Mouse (Mus musculus): Measurements from ENCODE around the gene Cnr2. TPM values are rescaled to one million over a fixed set of nuclear protein-coding genes. Genes with fewer than 3 reads are reported as not detected.

Cnr2 gene
- polyA plus RNA-seq, 1 experiment from 2014 or later: 0.38 TPM

- WGBS: 74% methylated on average over 10 of the region's 10 CpGs
- H3K4me3 ChIP-seq (ENCODE audit: low read depth, low read length): no peak overlapping the region
- no peaks in the 10 kb centered on the region for H3K9me3 ChIP-seq (ENCODE audit: control insufficient read depth, low read depth, low read length)
- peak overlapping the region; percentile 49; the same call in 1 of the 2 replicates for H3K9ac ChIP-seq (replicated peaks; ENCODE audit: low read depth, low read length)
- H3K4me2 ChIP-seq (replicated peaks; ENCODE audit: low read depth, low read length): peak overlapping the region; percentile 65
- peaks cover 41% of the 10 kb centered on the region for H3K4me1 ChIP-seq (ENCODE audit: control insufficient read depth, insufficient read depth, low read length)
- no peaks in the 10 kb centered on the region for H3K27me3 ChIP-seq (ENCODE audit: control insufficient read depth, insufficient read depth, low read length)
- ATAC-seq (ENCODE audit: insufficient number of reproducible peaks, insufficient read depth, low FRiP score, low read depth): no peak
- peak overlapping the region; percentile 100 for H3K27ac ChIP-seq (ENCODE audit: low read length)
- H3K36me3 ChIP-seq (ENCODE audit: control insufficient read depth, insufficient read depth, low read length): peaks cover 16% of the 10 kb centered on the region
These were observed 20.3 kb upstream of the Cnr2 start for GRCm38 (mm10) chr4:135874564-135875535.

- Histone ChIP-seq H3K9me3 (ENCODE audit: control insufficient read depth, low read depth, low read length) (no peaks in the 10 kb centered on the region), H3K27me3 (ENCODE audit: control insufficient read depth, insufficient read depth, low read length) (no peaks in the 10 kb centered on the region), H3K36me3 (ENCODE audit: control insufficient read depth, insufficient read depth, low read length) (peaks cover 14% of the 10 kb centered on the region), H3K4me3 (ENCODE audit: low read depth, low read length) (no peak overlapping the region), H3K4me1 (ENCODE audit: control insufficient read depth, insufficient read depth, low read length) (peaks cover 39% of the 10 kb centered on the region), H3K4me2 (replicated peaks; ENCODE audit: low read depth, low read length) (no peak overlapping the region), H3K9ac (replicated peaks; ENCODE audit: low read depth, low read length) (no peak overlapping the region), H3K27ac (ENCODE audit: low read length) (peak overlapping the region; percentile 50; the same call in 1 of the 2 replicates)
- no peak for ATAC-seq (ENCODE audit: insufficient number of reproducible peaks, insufficient read depth, low FRiP score, low read depth)
- 32% methylated on average over 7 of the region's 7 CpGs for WGBS
These were observed 19.6 kb upstream of the Cnr2 start for GRCm38 (mm10) chr4:135875546-135875945.

GRCm38 (mm10) chr4:135875991-135876582 lies 19.1 kb upstream of the Cnr2 start:
- 2% methylated on average over 9 of the region's 9 CpGs for WGBS
- Histone ChIP-seq H3K9me3 (ENCODE audit: control insufficient read depth, low read depth, low read length) (no peaks in the 10 kb centered on the region), H3K9ac (replicated peaks; ENCODE audit: low read depth, low read length) (no peak overlapping the region), H3K36me3 (ENCODE audit: control insufficient read depth, insufficient read depth, low read length) (peaks cover 10% of the 10 kb centered on the region), H3K27me3 (ENCODE audit: control insufficient read depth, insufficient read depth, low read length) (no peaks in the 10 kb centered on the region), H3K4me1 (ENCODE audit: control insufficient read depth, insufficient read depth, low read length) (peaks cover 37% of the 10 kb centered on the region), H3K4me2 (replicated peaks; ENCODE audit: low read depth, low read length) (peak overlapping the region; percentile 43), H3K4me3 (ENCODE audit: low read depth, low read length) (0 out of 2 replicates have a peak overlapping the region, but pooled peaks have one; percentile 2), H3K27ac (ENCODE audit: low read length) (peak overlapping the region; percentile 50; the same call in 1 of the 2 replicates)
- no peak for ATAC-seq (ENCODE audit: insufficient number of reproducible peaks, insufficient read depth, low FRiP score, low read depth)

GRCm38 (mm10) chr4:135876583-135877020 lies 18.6 kb upstream of the Cnr2 start:
- no peaks in the 10 kb centered on the region for H3K9me3 ChIP-seq (ENCODE audit: control insufficient read depth, low read depth, low read length)
- 2% methylated on average over 16 of the region's 16 CpGs for WGBS
- peaks cover 34% of the 10 kb centered on the region for H3K4me1 ChIP-seq (ENCODE audit: control insufficient read depth, insufficient read depth, low read length)
- no peaks in the 10 kb centered on the region for H3K27me3 ChIP-seq (ENCODE audit: control insufficient read depth, insufficient read depth, low read length)
- no peak for ATAC-seq (ENCODE audit: insufficient number of reproducible peaks, insufficient read depth, low FRiP score, low read depth)
- H3K9ac ChIP-seq (replicated peaks; ENCODE audit: low read depth, low read length): no peak overlapping the region
- 0 out of 2 replicates have a peak overlapping the region, but pooled peaks have one; percentile 2 for H3K4me3 ChIP-seq (ENCODE audit: low read depth, low read length)
- peak overlapping the region; percentile 63 for H3K27ac ChIP-seq (ENCODE audit: low read length)
- H3K36me3 ChIP-seq (ENCODE audit: control insufficient read depth, insufficient read depth, low read length): peaks cover 7% of the 10 kb centered on the region
- peak overlapping the region; percentile 43 for H3K4me2 ChIP-seq (replicated peaks; ENCODE audit: low read depth, low read length)

GRCm38 (mm10) chr4:135877742-135878141 lies 17.5 kb upstream of the Cnr2 start:
- peaks cover 29% of the 10 kb centered on the region for H3K4me1 ChIP-seq (ENCODE audit: control insufficient read depth, insufficient read depth, low read length)

GRCm38 (mm10) chr4:135879021-135879420 lies 16.2 kb upstream of the Cnr2 start:
- no peak overlapping the region for H3K4me3 ChIP-seq (ENCODE audit: low read depth, low read length)
- H3K9me3 ChIP-seq (ENCODE audit: control insufficient read depth, low read depth, low read length): no peaks in the 10 kb centered on the region
- ATAC-seq (ENCODE audit: insufficient number of reproducible peaks, insufficient read depth, low FRiP score, low read depth): no peak
- H3K36me3 ChIP-seq (ENCODE audit: control insufficient read depth, insufficient read depth, low read length): no peaks in the 10 kb centered on the region
- no peaks in the 10 kb centered on the region for H3K27me3 ChIP-seq (ENCODE audit: control insufficient read depth, insufficient read depth, low read length)
- H3K27ac ChIP-seq (ENCODE audit: low read length): no peak overlapping the region
- H3K4me2 ChIP-seq (replicated peaks; ENCODE audit: low read depth, low read length): no peak overlapping the region
- WGBS: 60% methylated on average over 6 of the region's 6 CpGs
- H3K4me1 ChIP-seq (ENCODE audit: control insufficient read depth, insufficient read depth, low read length): peaks cover 29% of the 10 kb centered on the region
- no peak overlapping the region for H3K9ac ChIP-seq (replicated peaks; ENCODE audit: low read depth, low read length)

More at GRCm38 (mm10) chr4:135877742-135878141, 17.5 kb upstream of the Cnr2 start:
- WGBS: 56% methylated on average over 2 of the region's 2 CpGs
- Histone ChIP-seq H3K4me2 (replicated peaks; ENCODE audit: low read depth, low read length) (no peak overlapping the region), H3K9me3 (ENCODE audit: control insufficient read depth, low read depth, low read length) (no peaks in the 10 kb centered on the region), H3K9ac (replicated peaks; ENCODE audit: low read depth, low read length) (no peak overlapping the region), H3K4me3 (ENCODE audit: low read depth, low read length) (no peak overlapping the region), H3K36me3 (ENCODE audit: control insufficient read depth, insufficient read depth, low read length) (no peaks in the 10 kb centered on the region), H3K27me3 (ENCODE audit: control insufficient read depth, insufficient read depth, low read length) (no peaks in the 10 kb centered on the region), H3K27ac (ENCODE audit: low read length) (no peak overlapping the region)
- ATAC-seq (ENCODE audit: insufficient number of reproducible peaks, insufficient read depth, low FRiP score, low read depth): no peak

- H3K4me1 ChIP-seq (ENCODE audit: control insufficient read depth, insufficient read depth, low read length): peaks cover 20% of the 10 kb centered on the region
- H3K27ac ChIP-seq (ENCODE audit: low read length): no peak overlapping the region
- H3K27me3 ChIP-seq (ENCODE audit: control insufficient read depth, insufficient read depth, low read length): no peaks in the 10 kb centered on the region
- ATAC-seq (ENCODE audit: insufficient number of reproducible peaks, insufficient read depth, low FRiP score, low read depth): no peak
- no peaks in the 10 kb centered on the region for H3K9me3 ChIP-seq (ENCODE audit: control insufficient read depth, low read depth, low read length)
- H3K36me3 ChIP-seq (ENCODE audit: control insufficient read depth, insufficient read depth, low read length): no peaks in the 10 kb centered on the region
- H3K4me3 ChIP-seq (ENCODE audit: low read depth, low read length): no peak overlapping the region
- 97% methylated on average over 6 of the region's 6 CpGs for whole genome bisulfite sequencing
- no peak overlapping the region for H3K9ac ChIP-seq (replicated peaks; ENCODE audit: low read depth, low read length)
- no peak overlapping the region for H3K4me2 ChIP-seq (replicated peaks; ENCODE audit: low read depth, low read length)
These were observed 15.2 kb upstream of the Cnr2 start for GRCm38 (mm10) chr4:135880018-135880417.

GRCm38 (mm10) chr4:135880576-135880975 lies 14.6 kb upstream of the Cnr2 start:
- Histone ChIP-seq H3K9ac (replicated peaks; ENCODE audit: low read depth, low read length) (no peak overlapping the region), H3K4me3 (ENCODE audit: low read depth, low read length) (no peak overlapping the region), H3K9me3 (ENCODE audit: control insufficient read depth, low read depth, low read length) (no peaks in the 10 kb centered on the region), H3K4me1 (ENCODE audit: control insufficient read depth, insufficient read depth, low read length) (peaks cover 15% of the 10 kb centered on the region), H3K4me2 (replicated peaks; ENCODE audit: low read depth, low read length) (no peak overlapping the region), H3K27me3 (ENCODE audit: control insufficient read depth, insufficient read depth, low read length) (no peaks in the 10 kb centered on the region), H3K27ac (ENCODE audit: low read length) (no peak overlapping the region), H3K36me3 (ENCODE audit: control insufficient read depth, insufficient read depth, low read length) (no peaks in the 10 kb centered on the region)
- ATAC-seq (ENCODE audit: insufficient number of reproducible peaks, insufficient read depth, low FRiP score, low read depth): no peak
- WGBS: 84% methylated on average over 10 of the region's 10 CpGs
